Mouse (Mus musculus): ENCODE results near the gene Plcg2.

DNA sequence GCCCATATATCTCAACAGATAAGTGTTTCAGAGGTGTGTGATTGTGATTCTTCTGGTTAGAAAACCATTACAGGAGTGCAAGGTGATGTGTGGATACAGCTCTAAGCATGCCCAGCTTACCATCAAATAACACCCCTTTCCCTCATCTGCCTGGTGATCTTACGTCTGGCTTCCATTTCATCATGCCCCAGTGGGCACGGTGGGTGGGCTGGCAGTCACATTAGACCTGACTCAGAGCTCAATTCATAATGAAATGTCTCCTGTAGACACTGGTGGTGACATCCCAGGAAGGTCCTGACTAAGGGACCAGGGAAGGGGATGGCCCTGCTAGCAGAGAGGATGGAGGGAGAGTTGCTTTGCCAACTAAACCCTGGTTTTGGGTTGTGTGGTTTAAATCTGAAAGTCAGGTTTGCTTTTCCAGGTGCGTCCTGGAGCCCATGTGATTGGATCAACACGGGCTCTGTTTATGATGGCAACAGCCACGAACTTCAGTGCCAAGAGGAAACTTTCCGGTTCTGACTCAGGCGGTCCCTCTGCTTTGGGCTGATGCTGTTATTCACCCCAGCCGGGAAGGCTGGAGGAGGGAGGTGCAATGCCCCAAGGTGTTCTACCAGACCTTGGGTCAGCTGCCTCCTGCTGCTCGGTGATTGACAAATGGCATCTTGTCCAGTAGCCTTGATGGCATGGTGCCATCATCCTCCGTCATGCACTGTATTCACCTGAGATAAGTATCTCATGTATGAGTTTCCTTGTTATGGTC is 9.7 kb upstream of the Plcg2 start:
- no peak for TF ChIP-seq CTCF (IDR thresholded peaks at IDR 0.05; ENCODE audit: borderline replicate concordance, insufficient read depth, low read length)
- no peak for TF ChIP-seq POLR2A (IDR thresholded peaks at IDR 0.05; ENCODE audit: low read depth, low read length)
